Mouse (Mus musculus) megakaryocyte progenitor cell, adult 5-6 weeks (primary cell): Measurements from ENCODE around the gene Ror1. TPM values are rescaled to one million over a fixed set of nuclear protein-coding genes. Genes with fewer than 3 reads are reported as not detected.

Experiments used
- ATAC-seq: replicated peaks from 2 replicates; pipeline ENCODE4 v1.8.0; 2016; ENCODE audit warnings: mild to moderate bottlenecking, moderate TSS enrichment, inconsistent platforms; ENCODE audit not compliant: poor library complexity
- total RNA-seq, 2 experiments: library from RNA; stranded (forward) in 1 of 2; stranded (reverse) in 1 of 2; fragments of 157-497, 149-512 nt in 1 of 2; fragments of 200-1000 nt in 1 of 2; gene quantifications; 2 replicates each; pipeline versions ENCODE4 v1.2.3 to v1.2.4; 2015 to 2017

Gene Ror1
- total RNA-seq, 2 experiments from 2014 or later = not detected

DNA sequence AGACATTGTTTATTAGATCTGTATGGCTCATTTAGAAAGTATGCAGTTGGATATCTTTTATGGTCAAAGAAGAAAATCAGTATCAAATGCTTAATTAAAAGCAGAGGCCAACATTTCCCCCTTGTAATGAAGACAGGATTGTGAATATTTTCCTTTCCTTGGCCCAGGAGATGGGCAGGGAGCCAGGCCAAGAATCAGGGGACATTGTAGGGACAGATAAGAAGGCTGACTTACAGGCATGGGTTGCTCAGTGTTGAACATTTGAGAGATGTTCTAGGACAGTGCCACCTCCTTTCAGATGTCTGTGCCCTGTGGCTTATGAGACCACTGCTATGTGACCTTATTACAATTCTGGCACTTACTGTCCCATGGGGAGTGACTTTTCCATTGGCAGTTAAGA is 18.6 kb downstream of the Ror1 start:
- no peak for ATAC-seq

DNA sequence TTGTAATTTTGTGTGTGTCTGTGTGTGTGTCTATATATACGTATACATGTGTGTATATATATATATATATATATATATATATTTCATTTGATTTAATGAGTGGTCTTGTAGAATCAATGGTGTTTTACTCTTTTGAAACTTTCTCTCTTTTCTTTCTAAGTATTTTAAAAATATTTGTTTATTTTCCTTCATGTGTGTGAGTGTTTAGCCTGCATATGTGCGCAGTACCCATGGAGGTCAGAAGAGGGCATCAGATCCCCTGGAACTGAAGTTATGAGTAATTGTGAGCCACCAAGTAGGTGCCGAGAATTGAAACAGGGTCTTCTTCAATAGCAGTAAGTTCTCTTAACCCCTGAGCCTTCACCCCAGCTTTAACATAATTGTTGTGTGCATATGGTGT is 20.8 kb downstream of the Ror1 start:
- ATAC-seq = no peak

DNA sequence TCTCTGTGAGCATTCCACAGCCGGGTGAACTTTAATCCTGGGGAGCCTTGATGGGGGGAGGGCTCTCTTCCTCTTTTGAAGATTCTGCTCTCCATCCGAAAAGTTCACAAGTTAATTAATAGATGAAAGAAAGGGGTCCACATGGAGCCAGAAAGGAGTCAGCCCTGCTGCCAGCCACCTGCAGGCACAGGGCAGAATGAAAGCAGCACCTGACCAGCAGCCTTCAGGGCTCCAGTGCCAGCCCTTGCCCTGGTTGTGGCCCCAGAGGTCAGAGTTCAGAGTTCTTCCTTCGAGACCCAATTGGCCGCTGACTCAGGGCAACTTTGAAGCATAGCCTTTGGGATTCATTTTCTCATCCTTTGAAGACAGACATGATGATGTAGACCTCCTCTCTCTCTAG is 23.1 kb downstream of the Ror1 start:
- no peak for ATAC-seq

DNA sequence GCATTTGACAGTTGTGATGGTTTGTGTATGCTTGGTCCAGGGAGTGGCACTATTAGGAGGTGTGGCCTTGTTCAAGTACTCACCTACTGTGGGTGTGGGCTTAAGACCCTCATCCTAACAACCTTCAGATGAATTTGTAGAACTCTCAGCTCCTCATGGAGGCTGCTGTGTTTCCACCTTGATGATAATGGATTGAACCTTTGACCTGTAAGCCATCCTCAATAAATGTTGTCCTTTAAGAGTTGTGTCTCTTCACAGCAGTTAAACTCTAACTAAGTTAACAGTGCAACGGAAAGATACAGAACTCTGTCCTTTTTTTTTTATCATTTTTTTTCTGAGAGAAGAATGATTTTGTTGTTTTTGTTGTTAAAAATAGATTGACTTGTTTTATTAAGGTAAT is 23.8 kb downstream of the Ror1 start:
- no peak for ATAC-seq

DNA sequence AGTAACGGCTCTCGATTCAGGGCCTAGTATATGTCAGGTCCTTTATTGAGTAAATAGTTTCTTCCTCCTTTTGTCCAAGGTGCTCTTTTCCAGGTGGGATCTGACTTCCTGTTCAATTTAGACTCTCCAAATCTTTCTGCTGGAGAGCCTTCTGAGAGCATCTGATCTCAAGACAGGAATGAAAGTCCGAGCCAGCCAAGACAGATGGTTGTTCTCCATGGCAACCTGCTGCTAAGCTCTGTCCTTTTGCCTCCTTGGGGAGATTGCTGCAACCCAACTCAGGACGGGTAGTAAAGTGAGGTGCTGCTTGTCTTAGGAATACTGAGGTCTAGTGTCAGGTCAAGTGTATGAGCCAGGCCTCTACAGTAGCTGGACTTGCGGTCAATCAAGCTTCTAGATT is 25.0 kb downstream of the Ror1 start:
- no peak for ATAC-seq

DNA sequence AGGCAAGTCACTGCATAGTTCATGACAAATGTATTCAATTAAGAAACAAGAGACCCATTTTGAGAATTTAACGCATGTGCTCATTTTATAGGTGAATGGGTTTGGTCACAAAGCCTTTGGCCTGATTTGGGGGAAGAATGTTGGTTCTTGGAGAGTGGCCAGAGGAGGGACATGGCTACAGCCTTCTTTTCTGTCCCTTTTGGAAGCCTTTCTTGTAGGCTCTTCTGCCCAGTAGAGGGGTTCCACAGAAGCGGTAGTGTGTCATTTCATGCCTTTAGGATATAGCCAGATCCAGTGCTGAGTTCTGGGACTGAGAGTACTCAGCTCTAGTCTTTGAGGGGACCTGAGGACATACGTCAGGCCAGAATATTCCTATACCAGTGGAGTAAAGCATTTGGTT is 26.8 kb downstream of the Ror1 start:
- ATAC-seq = no peak

DNA sequence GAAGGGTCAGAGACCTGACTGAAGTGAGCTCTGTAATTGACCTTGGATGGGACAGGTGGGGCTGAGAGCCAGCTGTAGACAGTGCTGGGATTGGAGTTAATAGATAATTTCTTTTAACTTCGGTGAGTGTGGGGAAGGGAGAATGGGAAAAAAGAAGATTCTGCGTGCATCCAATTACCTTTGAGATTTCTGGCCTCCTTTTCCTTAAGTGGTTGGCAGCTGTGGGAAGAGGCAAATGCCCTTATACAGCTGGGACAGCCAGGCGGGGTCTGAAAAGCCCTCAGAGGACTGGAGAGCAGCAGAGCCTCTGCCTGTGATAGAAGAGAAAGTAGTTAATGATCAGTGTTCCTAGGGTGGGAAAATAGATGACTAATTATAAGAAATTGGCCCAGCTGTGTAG is 27.9 kb downstream of the Ror1 start:
- ATAC-seq = no peak

DNA sequence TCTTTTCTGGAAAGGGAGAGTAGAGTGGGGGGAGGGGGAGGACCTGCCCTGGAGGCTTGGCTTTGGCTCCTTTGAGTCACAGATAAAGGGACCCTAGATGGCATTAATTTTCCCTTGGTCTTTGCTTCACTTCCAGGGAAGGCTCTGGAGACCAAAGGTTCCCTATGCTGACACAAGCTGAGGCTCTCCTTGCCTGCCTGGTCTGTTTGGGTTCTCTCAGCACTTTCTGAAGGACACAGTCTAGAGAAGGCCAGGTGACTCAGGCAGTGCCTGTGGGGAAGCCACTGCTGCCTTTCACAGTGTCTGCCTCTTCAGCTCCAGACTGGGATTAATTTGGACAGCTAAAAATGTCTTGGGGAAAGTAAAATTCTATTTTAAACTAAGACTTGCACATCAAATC is 28.5 kb downstream of the Ror1 start:
- no peak for ATAC-seq

DNA sequence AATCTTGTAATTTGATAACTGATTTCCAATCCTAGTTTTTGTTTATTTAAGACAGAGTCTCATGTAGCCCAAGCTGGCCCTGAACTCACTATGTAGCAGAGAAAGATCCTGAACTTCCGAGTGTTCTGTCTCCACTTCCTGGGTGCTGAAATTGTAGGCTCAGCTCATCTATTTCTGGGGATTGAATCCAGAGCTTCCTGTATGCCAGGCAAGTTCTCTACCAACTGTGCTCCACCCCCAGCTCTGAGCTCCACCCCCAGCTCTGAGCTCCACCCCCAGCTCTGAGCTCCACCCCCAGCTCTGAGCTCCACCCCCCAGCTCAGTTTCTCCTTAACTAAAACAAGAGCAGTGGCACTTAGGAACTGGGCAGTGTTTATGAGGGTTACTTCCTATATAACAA is 29.3 kb downstream of the Ror1 start:
- ATAC-seq = peak; percentile 61

DNA sequence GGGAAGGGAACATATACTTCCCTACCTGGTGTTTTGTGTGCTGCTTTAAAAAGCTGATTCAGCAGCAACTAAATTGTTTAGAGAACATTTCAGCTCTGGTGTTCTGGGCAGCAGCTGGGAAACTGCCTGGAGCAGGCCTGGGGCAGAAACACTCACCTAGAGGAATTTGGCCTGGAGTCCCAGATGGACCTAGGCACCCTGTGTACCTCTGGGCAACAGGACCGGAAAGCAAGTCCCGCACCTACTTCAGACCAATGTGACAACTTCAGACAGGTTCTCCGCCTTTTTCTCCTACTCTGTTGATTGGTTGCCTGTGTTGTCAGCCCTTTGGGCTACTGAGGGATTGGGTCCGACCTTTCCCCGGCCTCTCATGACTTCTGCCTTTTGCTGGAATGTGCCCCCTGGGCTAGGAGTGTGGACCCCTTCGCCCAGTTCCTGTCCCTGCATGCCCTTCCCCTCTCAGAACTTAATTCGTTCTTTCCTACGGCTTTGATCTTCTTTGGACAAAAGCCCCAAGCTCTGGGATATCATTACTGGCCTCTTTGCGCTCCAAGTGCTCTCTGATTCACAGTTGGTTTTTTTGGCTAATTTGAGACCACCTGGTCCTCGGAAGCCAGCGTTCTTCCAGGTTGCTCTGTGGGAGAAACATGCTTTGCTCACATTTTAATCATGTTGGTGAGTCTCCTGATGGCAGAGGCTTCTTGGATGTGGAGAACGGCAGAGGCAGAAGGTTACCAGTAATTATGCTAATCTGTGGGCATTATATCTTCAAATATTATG is 31.1 kb downstream of the Ror1 start:
- ATAC-seq = no peak

DNA sequence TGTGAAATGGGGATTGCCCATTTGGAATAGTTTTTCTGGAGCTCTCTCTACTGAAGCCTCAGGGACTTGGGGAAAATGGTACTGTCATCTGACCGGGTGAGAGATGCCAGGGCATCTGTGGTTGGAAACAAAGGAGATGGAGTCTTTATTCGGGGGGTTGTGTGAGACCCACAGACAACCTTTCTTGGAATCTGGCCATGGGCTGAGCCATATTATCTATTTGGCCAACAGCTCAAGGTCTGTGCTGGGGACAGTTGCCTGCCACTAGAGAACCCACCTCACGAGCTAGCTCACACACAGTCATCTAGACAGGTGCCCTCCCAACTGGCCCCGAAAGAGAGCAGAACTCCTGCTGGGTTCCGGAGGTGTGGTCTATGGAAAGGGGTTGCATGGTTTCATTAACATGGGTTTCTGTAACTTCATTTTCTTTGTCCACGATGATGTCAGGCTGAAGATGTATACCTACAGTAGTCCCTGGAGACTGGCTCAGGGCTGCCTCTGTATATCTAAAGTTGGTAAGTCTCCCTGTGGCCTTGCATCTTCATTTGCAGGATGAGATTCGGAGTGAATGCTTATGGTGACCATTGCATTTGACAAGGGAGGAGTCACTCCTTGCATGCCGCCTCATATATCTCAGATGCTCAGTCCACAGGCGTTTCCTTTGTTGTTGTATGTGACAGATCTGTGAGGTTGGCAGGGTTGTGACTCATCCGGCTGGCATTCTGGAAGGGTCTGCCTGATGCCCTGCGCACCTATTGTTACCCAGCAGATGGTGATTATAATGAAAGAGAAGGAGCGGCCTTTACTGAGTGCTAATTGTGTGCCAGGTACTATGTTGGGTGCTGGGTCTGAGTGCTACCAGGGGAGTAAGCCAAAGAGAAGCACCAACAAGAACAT is 32.7 kb downstream of the Ror1 start:
- no peak for ATAC-seq

DNA sequence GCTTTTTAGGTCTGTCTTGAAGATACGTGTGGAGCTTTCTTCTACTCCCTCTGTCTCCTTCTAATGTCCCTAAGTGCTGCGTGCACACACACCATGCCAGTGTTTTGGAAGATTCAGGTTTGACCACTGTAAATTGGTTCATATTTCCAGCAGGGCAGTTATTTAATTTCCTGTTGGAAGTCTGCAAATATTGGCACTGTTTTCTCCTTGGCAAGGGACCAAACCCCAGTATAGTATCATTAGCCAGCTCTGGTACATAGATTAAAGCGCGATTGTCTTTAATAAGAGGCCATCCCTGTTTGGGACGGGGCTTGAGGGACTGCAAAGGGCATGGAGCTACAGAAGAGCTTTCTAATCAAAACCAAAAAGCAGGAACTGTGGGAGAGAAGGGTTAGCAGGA is 33.6 kb downstream of the Ror1 start:
- ATAC-seq = no peak

DNA sequence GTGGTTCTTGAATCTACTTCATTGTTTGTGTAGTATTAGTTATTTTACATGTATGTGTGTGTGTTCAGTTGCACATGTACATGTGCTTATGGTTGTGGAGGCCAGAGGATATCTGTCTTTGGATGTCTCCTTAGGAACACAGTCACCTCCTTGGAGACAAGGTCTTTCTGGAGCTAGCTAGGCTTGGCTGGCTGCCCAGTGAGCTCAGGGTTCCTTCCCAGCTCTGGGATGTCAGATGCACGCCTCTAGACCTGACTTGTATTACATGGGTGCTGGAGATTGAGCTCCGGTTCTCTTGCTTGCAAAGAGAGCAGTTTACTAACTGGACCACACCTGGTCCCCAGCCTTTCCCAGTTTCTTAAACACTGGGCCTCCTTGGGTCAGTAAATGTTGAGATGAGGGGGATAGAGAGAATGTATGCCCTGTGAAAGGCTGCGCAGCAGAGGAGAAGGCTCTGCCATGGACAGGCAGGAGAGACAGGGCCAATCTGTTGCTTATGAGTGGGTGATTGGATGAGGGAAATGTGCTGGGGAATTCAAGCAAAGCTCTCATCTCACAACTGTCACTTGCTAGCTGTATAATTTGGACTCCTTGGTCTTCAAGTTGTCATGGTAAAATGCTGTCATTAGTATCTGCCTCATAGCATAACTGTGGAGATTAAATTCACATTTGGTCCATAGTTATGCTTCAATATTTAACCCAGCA is 35.3 kb downstream of the Ror1 start:
- no peak for ATAC-seq

DNA sequence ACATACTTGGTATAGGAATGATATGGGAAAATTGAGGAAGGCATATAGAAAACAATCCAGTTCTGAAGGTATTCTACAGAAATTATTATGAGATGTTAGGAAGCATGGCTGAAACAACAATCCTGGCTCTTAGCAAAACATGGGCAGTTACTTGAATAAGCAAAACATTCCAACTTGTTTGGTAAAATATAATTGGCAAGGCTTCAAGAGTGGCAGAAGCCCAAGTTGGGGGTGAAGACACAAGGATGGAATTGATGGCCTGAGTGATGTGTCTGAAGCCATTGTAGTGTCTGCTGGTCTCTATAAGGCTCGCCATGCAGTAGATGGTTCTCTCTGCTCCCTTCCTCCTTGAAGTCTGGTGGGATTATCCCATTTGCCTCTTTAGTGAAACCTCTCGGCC is 35.9 kb downstream of the Ror1 start:
- ATAC-seq = no peak

DNA sequence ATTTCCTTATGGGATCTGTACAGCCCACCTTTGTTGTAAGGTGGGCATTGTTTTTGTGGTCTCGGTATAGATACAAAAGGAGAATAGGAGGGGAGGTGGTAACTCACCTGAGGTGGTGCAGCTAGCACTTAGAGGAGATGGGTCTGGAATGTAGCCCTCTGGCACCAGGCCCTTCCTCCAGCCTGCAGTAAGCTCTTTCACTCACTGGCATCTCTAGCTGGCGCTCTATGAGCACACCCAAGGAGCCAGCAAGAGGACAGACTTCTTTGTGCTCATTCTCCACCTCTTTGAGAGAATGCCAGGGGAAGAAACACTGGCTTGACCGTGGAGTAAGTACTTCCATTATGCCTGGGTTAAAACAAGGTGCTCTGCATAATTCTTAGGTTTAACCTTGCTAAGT is 36.7 kb downstream of the Ror1 start:
- no peak for ATAC-seq

DNA sequence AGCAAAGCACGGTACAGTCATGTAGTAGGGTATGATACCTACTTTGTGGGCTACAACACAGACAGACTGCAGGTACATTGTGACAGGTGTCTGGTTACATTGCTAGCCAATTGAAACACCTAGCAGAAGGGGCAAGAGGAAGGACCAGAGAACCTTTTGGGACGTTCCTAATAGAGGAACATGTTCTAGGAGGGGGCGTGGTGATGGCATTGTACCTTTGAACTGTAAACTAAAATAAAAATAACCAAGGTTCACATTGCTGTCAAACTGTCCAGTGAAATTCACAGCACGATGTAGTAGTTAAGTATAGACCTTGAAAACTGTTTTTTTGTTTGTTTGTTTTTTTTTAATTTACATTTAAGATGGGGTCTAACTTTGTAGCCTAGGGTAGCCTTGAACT is 40.5 kb downstream of the Ror1 start:
- no peak for ATAC-seq

DNA sequence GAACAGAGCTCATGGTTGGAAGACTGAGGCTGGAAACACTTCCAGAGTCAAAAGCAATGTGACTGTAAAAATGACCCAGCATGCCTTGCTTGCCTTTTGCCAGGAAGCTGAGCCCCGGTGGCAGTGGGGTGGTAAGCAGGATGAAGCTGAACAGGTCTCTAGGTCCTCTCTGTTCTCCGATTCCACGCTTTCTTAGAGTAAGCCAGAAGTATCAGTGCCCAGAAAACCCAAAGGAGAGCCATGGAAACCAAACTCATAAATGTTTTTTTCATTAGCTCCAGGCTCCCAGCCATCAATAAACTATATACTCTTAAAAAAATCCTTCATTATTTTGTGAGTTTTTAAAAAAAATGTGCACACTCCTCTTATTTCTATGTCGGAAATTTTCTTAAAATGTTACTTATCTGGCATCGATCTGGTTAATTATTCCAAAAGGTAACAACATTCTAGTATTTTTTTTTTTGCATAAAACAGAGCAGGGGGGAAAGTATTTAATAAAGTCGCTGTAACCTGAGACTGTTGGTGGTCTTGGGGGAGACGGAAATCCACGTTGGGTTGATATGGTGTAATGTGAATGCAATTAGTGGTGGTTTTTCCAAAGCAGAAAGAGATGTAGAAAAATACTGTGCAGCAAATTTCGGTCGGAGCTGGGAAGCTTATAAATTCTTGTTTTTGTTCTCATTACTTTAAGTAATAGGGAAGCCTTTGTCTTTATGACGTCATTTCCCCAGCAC is 41.7 kb downstream of the Ror1 start:
- no peak for ATAC-seq

DNA sequence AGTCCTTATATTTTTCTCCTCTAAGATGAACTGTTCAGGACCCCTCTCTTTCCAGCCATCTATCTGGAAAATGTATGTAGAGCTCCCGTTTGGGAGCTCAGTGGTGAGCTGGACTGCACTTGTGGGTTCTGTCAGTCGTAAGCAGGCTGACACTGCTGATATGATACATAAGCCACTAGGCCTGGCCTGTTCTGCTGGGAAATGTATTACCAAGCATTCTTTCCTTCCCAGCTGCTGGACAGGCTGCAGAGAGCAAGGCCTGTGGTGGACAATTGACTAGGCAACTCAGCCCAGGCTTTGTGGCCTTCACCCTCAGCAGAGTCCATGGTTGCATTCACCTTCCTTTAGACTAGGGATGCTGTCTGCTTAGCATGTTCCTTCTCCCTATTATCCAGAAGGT is 46.0 kb downstream of the Ror1 start:
- ATAC-seq = no peak

DNA sequence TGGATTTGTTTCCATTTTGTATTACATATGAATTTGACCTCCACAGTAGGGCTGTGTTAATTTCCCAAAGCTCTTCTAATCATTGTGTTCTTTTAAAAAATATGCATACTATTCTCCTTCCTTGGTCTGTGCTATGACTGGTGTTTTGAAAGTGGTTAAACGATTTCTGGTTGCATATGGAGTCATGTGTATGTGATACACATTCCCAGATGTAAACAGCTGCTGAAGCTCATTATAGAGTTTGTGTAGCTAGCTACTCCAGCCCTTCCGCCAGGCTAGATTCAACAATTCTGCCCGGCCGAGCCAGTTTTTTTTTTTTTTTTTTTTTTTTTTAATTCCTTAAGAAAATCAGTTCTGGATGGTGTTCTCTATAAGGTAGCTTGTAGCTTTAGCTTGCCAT is 49.2 kb downstream of the Ror1 start:
- ATAC-seq = no peak

DNA sequence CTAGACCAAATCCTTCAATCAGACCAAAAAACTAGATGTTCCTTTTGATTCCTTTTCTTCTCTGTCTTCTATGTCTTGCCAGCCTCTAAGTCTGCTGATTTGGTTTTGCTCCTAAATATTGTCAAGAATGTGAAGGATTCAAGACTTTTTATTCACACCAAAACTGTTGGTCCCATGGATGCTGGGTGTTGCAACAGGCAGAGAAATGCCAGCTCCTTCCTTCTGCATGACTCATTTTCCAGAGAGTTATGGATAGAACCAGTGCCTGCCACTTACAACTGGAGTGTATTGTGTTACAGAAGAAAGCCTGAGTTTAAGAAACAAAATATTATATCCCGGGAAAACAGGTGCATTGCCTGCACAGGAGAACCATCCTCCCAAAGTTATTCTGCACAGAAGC is 55.2 kb downstream of the Ror1 start:
- no peak for ATAC-seq

DNA sequence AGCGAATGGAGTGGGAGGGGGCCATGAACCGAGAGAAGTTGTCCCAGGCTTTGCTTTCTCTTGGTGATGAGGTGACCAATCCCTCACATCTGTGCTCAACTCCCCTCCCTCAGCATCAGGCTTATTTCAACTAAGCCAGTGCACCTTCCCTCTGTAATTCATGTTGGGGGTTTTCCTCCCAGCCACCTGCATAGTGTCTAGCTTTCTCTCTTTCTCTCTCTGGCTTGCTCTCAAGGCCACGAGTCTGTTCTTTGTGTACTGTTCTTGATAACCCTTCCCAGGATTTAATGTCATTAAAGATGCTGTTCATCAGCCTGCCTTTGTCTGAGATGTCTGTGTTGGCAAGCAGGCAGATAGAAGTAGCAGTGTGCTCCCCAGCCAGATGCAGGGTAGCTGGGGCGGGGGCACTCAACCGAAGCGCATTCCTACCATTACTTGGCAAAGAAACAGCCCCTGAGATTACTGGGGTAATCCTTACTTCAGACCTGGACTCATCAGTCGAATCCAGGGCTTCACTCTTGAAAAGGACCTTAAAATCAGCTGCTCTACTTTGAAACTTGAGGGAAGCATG is 59.1 kb downstream of the Ror1 start:
- ATAC-seq = no peak
